Mouse (Mus musculus) heart, embryonic 13.5 days (tissue): ENCODE data around the gene Ntrk3. TPM values are rescaled to one million over a fixed set of nuclear protein-coding genes. Genes with fewer than 3 reads are reported as not detected.

Experiments used
- ATAC-seq: fragments of 200-750 bp; cut with Nextera tagmentation; 2 replicates; pipeline ENCODE4 v1.8.0; 2017; ENCODE audit warnings: moderate TSS enrichment; ENCODE audit not compliant: insufficient number of reproducible peaks, low FRiP score, low TSS enrichment; ENCODE audit errors: extremely low read depth
- H3K27ac ChIP-seq: fragments of 300-500 bp; sonication (generic); replicated peaks from 2 replicates; pipeline ENCODE4 v1.5.1; 2015; ENCODE audit warnings: moderate library complexity, mild to moderate bottlenecking, inconsistent platforms
- H3K27me3 ChIP-seq: fragments of 300-500 bp; sonication (generic); replicated peaks from 2 replicates; pipeline ENCODE4 v1.6.1; 2015; ENCODE audit warnings: mild to moderate bottlenecking, inconsistent platforms
- H3K36me3 ChIP-seq: fragments of 300-500 bp; sonication (generic); 2 replicates; pipeline ENCODE4 v1.6.1; 2015; ENCODE audit warnings: mild to moderate bottlenecking, inconsistent platforms
- H3K4me1 ChIP-seq: fragments of 300-500 bp; sonication (generic); 2 replicates; pipeline ENCODE4 v1.6.1; 2015; ENCODE audit warnings: inconsistent platforms
- H3K4me2 ChIP-seq: fragments of 300-500 bp; sonication (generic); 2 replicates; pipeline ENCODE4 v1.6.1; 2015; ENCODE audit warnings: inconsistent platforms, mild to moderate bottlenecking, moderate library complexity
- H3K4me3 ChIP-seq: fragments of 300-500 bp; sonication (generic); 2 replicates; pipeline ENCODE4 v1.5.1; 2015; ENCODE audit warnings: moderate library complexity, mild to moderate bottlenecking, inconsistent platforms
- H3K9ac ChIP-seq: fragments of 300-500 bp; sonication (generic); 2 replicates; pipeline ENCODE4 v1.6.1; 2015; ENCODE audit warnings: inconsistent platforms, mild to moderate bottlenecking, moderate library complexity
- H3K9me3 ChIP-seq: fragments of 300-500 bp; sonication (generic); 2 replicates; pipeline ENCODE4 v1.6.1; 2016; ENCODE audit warnings: inconsistent platforms
- WGBS: fragments of 180-500 bp; shearing (Covaris S2); methylation state at CpG from one replicate; pipeline ENCODE4 v1.1.7; 2015; ENCODE audit warnings: mixed read lengths; 5-methylcytosine and 5-hydroxymethylcytosine counted together
- polyA plus RNA-seq: library from polyadenylated mRNA; unstranded; fragments of >200 nt; fragmentation: Nextera tagmentation; extraction: Ambion mirVana; gene quantifications from 2 replicates; pipeline ENCODE4 v1.2.1, GENCODE M21; 2015

Gene Ntrk3
- polyA plus RNA-seq, 1 experiment from 2014 or later, result 1.1 TPM

GRCm38 (mm10) chr7:78619818-78620577, 117.8 kb downstream of the Ntrk3 start:
- Histone ChIP-seq H3K36me3 (no peaks in the 10 kb centered on the region), H3K4me2 (no peak overlapping the region), H3K4me3 (no peak overlapping the region), H3K9me3 (no peaks in the 10 kb centered on the region), H3K4me1 (no peaks in the 10 kb centered on the region), H3K27ac (no peak overlapping the region), H3K27me3 (no peaks in the 10 kb centered on the region), H3K9ac (no peak overlapping the region)
- ATAC-seq, result no peak
- 51% methylated on average over 9 of the region's 9 CpGs for WGBS

GRCm38 (mm10) chr7:78605538-78606130, 132.2 kb downstream of the Ntrk3 start:
- Histone ChIP-seq H3K9ac (no peak overlapping the region), H3K4me2 (no peak overlapping the region), H3K9me3 (no peaks in the 10 kb centered on the region), H3K27ac (no peak overlapping the region), H3K4me1 (no peaks in the 10 kb centered on the region), H3K36me3 (no peaks in the 10 kb centered on the region), H3K4me3 (no peak overlapping the region), H3K27me3 (peaks cover 38% of the 10 kb centered on the region)
- ATAC-seq, result no peak
- WGBS, result 35% methylated on average over 5 of the region's 5 CpGs

GRCm38 (mm10) chr7:78603922-78604321, 133.9 kb downstream of the Ntrk3 start:
- WGBS, result 39% methylated on average over 7 of the region's 7 CpGs
- H3K4me1 ChIP-seq, result no peaks in the 10 kb centered on the region
- H3K4me3 ChIP-seq, result no peak overlapping the region
- no peak overlapping the region for H3K9ac ChIP-seq
- no peaks in the 10 kb centered on the region for H3K36me3 ChIP-seq
- H3K27ac ChIP-seq, result no peak overlapping the region
- H3K4me2 ChIP-seq, result no peak overlapping the region
- ATAC-seq, result no peak
- H3K9me3 ChIP-seq, result no peaks in the 10 kb centered on the region
- peaks cover 55% of the 10 kb centered on the region for H3K27me3 ChIP-seq

GRCm38 (mm10) chr7:78601851-78602250, 136.0 kb downstream of the Ntrk3 start:
- WGBS, result 59% methylated on average over 3 of the region's 3 CpGs
- Histone ChIP-seq H3K9ac (no peak overlapping the region), H3K27me3 (peaks cover 71% of the 10 kb centered on the region), H3K27ac (no peak overlapping the region), H3K4me3 (no peak overlapping the region), H3K9me3 (no peaks in the 10 kb centered on the region), H3K4me2 (no peak overlapping the region), H3K4me1 (no peaks in the 10 kb centered on the region), H3K36me3 (no peaks in the 10 kb centered on the region)
- no peak for ATAC-seq

GRCm38 (mm10) chr7:78600886-78601285, 136.9 kb downstream of the Ntrk3 start:
- Histone ChIP-seq H3K4me3 (no peak overlapping the region), H3K36me3 (no peaks in the 10 kb centered on the region), H3K4me2 (no peak overlapping the region), H3K9me3 (no peaks in the 10 kb centered on the region), H3K27me3 (peaks cover 79% of the 10 kb centered on the region), H3K4me1 (no peaks in the 10 kb centered on the region), H3K27ac (no peak overlapping the region), H3K9ac (no peak overlapping the region)
- 69% methylated on average over 6 of the region's 6 CpGs for WGBS
- no peak for ATAC-seq

GRCm38 (mm10) chr7:78599941-78600677, 137.7 kb downstream of the Ntrk3 start:
- Histone ChIP-seq H3K27me3 (peaks cover 74% of the 10 kb centered on the region), H3K9ac (no peak overlapping the region), H3K4me1 (no peaks in the 10 kb centered on the region), H3K36me3 (no peaks in the 10 kb centered on the region), H3K27ac (no peak overlapping the region), H3K9me3 (no peaks in the 10 kb centered on the region), H3K4me3 (no peak overlapping the region), H3K4me2 (no peak overlapping the region)
- no peak for ATAC-seq
- WGBS, result 70% methylated on average over 6 of the region's 6 CpGs

- no peaks in the 10 kb centered on the region for H3K36me3 ChIP-seq
- no peak overlapping the region for H3K4me2 ChIP-seq
- ATAC-seq, result no peak
- H3K4me1 ChIP-seq, result no peaks in the 10 kb centered on the region
- H3K4me3 ChIP-seq, result no peak overlapping the region
- no peak overlapping the region for H3K27ac ChIP-seq
- peaks cover 71% of the 10 kb centered on the region for H3K27me3 ChIP-seq
- H3K9ac ChIP-seq, result no peak overlapping the region
- WGBS, result 28% methylated on average over 12 of the region's 12 CpGs
- H3K9me3 ChIP-seq, result no peaks in the 10 kb centered on the region
Measured at GRCm38 (mm10) chr7:78598147-78598546, 139.7 kb downstream of the Ntrk3 start.

GRCm38 (mm10) chr7:78597251-78598129, 140.3 kb downstream of the Ntrk3 start:
- H3K27ac ChIP-seq, result no peak overlapping the region
- peaks cover 70% of the 10 kb centered on the region for H3K27me3 ChIP-seq
- 13% methylated on average over 15 of the region's 15 CpGs for WGBS
- no peak overlapping the region for H3K4me2 ChIP-seq
- H3K9me3 ChIP-seq, result no peaks in the 10 kb centered on the region
- no peaks in the 10 kb centered on the region for H3K36me3 ChIP-seq
- H3K4me1 ChIP-seq, result no peaks in the 10 kb centered on the region
- ATAC-seq, result no peak
- H3K4me3 ChIP-seq, result no peak overlapping the region
- H3K9ac ChIP-seq, result no peak overlapping the region

- Histone ChIP-seq H3K4me3 (no peak overlapping the region), H3K9me3 (no peaks in the 10 kb centered on the region), H3K4me2 (no peak overlapping the region), H3K27ac (no peak overlapping the region), H3K9ac (no peak overlapping the region), H3K4me1 (no peaks in the 10 kb centered on the region), H3K27me3 (peaks cover 76% of the 10 kb centered on the region), H3K36me3 (no peaks in the 10 kb centered on the region)
- WGBS, result 45% methylated on average over 5 of the region's 5 CpGs
- no peak for ATAC-seq
Measured at GRCm38 (mm10) chr7:78596556-78596955, 141.3 kb downstream of the Ntrk3 start.

- no peak overlapping the region for H3K4me2 ChIP-seq
- H3K4me3 ChIP-seq, result no peak overlapping the region
- no peaks in the 10 kb centered on the region for H3K4me1 ChIP-seq
- no peaks in the 10 kb centered on the region for H3K36me3 ChIP-seq
- H3K27me3 ChIP-seq, result peaks cover 75% of the 10 kb centered on the region
- ATAC-seq, result no peak
- 1% methylated on average over 4 of the region's 4 CpGs for WGBS
- no peaks in the 10 kb centered on the region for H3K9me3 ChIP-seq
- H3K27ac ChIP-seq, result no peak overlapping the region
- H3K9ac ChIP-seq, result no peak overlapping the region
Measured at GRCm38 (mm10) chr7:78595895-78596294, 141.9 kb downstream of the Ntrk3 start.

- no peak for ATAC-seq
- H3K27ac ChIP-seq, result no peak overlapping the region
- H3K27me3 ChIP-seq, result peaks cover 53% of the 10 kb centered on the region
- no peaks in the 10 kb centered on the region for H3K9me3 ChIP-seq
- H3K36me3 ChIP-seq, result no peaks in the 10 kb centered on the region
- H3K4me3 ChIP-seq, result no peak overlapping the region
- no peaks in the 10 kb centered on the region for H3K4me1 ChIP-seq
- WGBS, result 73% methylated on average over 4 of the region's 4 CpGs
- no peak overlapping the region for H3K4me2 ChIP-seq
- no peak overlapping the region for H3K9ac ChIP-seq
Measured at GRCm38 (mm10) chr7:78592948-78593347, 144.9 kb downstream of the Ntrk3 start.
